Mouse (Mus musculus) limb, embryonic 11.5 days (tissue): ENCODE data around the gene Pagr1a. TPM values are rescaled to one million over a fixed set of nuclear protein-coding genes. Genes with fewer than 3 reads are reported as not detected.

Experiments used
- ATAC-seq: fragments of 200-750 bp; cut with Nextera tagmentation; 2 replicates; pipeline ENCODE4 v1.8.0; 2017; ENCODE audit warnings: low read depth; ENCODE audit not compliant: insufficient number of reproducible peaks, low FRiP score, low TSS enrichment
- DNase-seq: peaks from one replicate; pipeline ENCODE4 v3.0.0-alpha.2; 2015; ENCODE audit warnings: low spot score
- H3K27ac ChIP-seq: fragments of 300-500 bp; sonication (generic); replicated peaks from 2 replicates; pipeline ENCODE4 v1.5.1; 2014; ENCODE audit warnings: low read depth, mild to moderate bottlenecking, low read length
- H3K27me3 ChIP-seq: fragments of 300-500 bp; sonication (generic); 2 replicates; pipeline ENCODE4 v1.6.1; 2014; ENCODE audit warnings: mild to moderate bottlenecking, low read length, mixed read lengths; ENCODE audit not compliant: control insufficient read depth, insufficient read depth
- H3K36me3 ChIP-seq: fragments of 300-500 bp; sonication (generic); 2 replicates; pipeline ENCODE4 v1.6.1; 2014; ENCODE audit warnings: mild to moderate bottlenecking, low read length, moderate library complexity, mixed read lengths; ENCODE audit not compliant: control insufficient read depth, insufficient read depth
- H3K4me1 ChIP-seq: fragments of 300-500 bp; sonication (generic); 2 replicates; pipeline ENCODE4 v1.6.1; 2014; ENCODE audit warnings: low read length, mixed read lengths; ENCODE audit not compliant: control insufficient read depth, insufficient read depth
- H3K4me2 ChIP-seq: fragments of 300-500 bp; sonication (generic); 2 replicates; pipeline ENCODE4 v1.6.1; 2014; ENCODE audit warnings: low read depth, mild to moderate bottlenecking, moderate library complexity; ENCODE audit not compliant: severe bottlenecking
- H3K4me3 ChIP-seq: fragments of 300-500 bp; sonication (generic); 2 replicates; pipeline ENCODE4 v1.5.1; 2014; ENCODE audit warnings: low read depth, low read length
- H3K9ac ChIP-seq: fragments of 300-500 bp; sonication (generic); 2 replicates; pipeline ENCODE4 v1.6.1; 2014; ENCODE audit warnings: mild to moderate bottlenecking, low read length
- H3K9me3 ChIP-seq: fragments of 300-500 bp; sonication (generic); 2 replicates; pipeline ENCODE4 v1.6.1; 2016; ENCODE audit warnings: low read length; ENCODE audit not compliant: control insufficient read depth
- WGBS: fragments of 180-500 bp; shearing (Covaris S2); extraction: QIAGEN DNeasy Blood & Tissue Kit; methylation state at CpG from one replicate; pipeline ENCODE4 v1.1.7; 2014; 5-methylcytosine and 5-hydroxymethylcytosine counted together
- polyA plus RNA-seq: library from polyadenylated mRNA; unstranded; fragments of >200 nt; fragmentation: Nextera tagmentation; extraction: Ambion mirVana; gene quantifications from 2 replicates; pipeline ENCODE4 v1.2.1, GENCODE M21; 2014

Pagr1a gene
- polyA plus RNA-seq, 1 experiment from 2014 or later, result 59.5 TPM

DNA sequence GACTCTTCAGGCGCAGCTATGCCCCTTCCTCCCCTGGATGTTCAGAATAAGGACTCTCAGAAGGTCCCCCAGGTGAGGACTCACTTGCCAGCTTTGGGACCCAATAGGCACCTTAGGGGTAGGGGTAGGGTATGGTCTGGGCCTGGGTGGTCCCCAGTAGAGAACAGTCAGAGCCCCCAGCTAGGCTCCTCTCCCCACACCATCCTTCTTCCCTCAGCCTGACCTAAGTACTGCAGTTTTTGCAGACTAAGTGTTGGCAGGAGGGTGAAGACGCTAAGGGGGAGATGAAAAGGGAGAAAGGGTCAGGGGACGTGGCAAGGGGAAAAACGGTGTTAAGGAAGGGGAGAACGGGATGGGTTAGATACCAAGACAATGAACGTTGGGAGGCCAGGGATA, 796 bp upstream of the Pagr1a start:
- no peak overlapping the region for H3K4me3 ChIP-seq
- no peak overlapping the region for H3K4me2 ChIP-seq
- H3K4me1 ChIP-seq, result peaks cover 48% of the 10 kb centered on the region
- no peak overlapping the region for H3K9ac ChIP-seq
- H3K27ac ChIP-seq, result peak overlapping the region; percentile 24; the same call in 1 of the 2 replicates
- H3K9me3 ChIP-seq, result no peaks in the 10 kb centered on the region
- DNase-seq, result no peak
- H3K27me3 ChIP-seq, result no peaks in the 10 kb centered on the region
- peaks cover 13% of the 10 kb centered on the region for H3K36me3 ChIP-seq
- ATAC-seq, result no peak
- 54% methylated on average over 6 of the region's 6 CpGs for WGBS

- peak overlapping the region; percentile 64 for H3K4me3 ChIP-seq
These were observed 640 bp downstream of the Pagr1a start for GRCm38 (mm10) chr7:127016486-127016938.

DNA sequence TGATC, 869 bp downstream of the Pagr1a start, which contains the start of gene Pagr1b:
Gene Pagr1b (minus strand): TSS at position 4 of the 5 bp plus-strand sequence.
- Histone ChIP-seq H3K36me3 (peaks cover 4% of the 10 kb centered on the region; the same call in 1 of the 2 replicates), H3K4me3 (peak within 1 kb of the TSS; percentile 64), H3K27me3 (no peaks in the 10 kb centered on the region), H3K4me1 (peaks cover 34% of the 10 kb centered on the region), H3K9me3 (no peaks in the 10 kb centered on the region), H3K4me2 (peak within 1 kb of the TSS; percentile 82), H3K27ac (peak within 1 kb of the TSS; percentile 85), H3K9ac (peak within 1 kb of the TSS; percentile 86)
- no peak for ATAC-seq
- no peak for DNase-seq

More at GRCm38 (mm10) chr7:127016486-127016938, 640 bp downstream of the Pagr1a start:
- DNase-seq (no peak), ATAC-seq (peak; percentile 37; the same call in 1 of the 2 replicates)
- H3K27me3 ChIP-seq, result no peaks in the 10 kb centered on the region
- peaks cover 4% of the 10 kb centered on the region; the same call in 1 of the 2 replicates for H3K36me3 ChIP-seq
- H3K4me2 ChIP-seq, result peak overlapping the region; percentile 82
- under 1% methylated on average over 22 of the region's 22 CpGs for WGBS
- H3K27ac ChIP-seq, result peak overlapping the region; percentile 85
- peaks cover 35% of the 10 kb centered on the region for H3K4me1 ChIP-seq
- H3K9me3 ChIP-seq, result no peaks in the 10 kb centered on the region
- H3K9ac ChIP-seq, result peak overlapping the region; percentile 86

DNA sequence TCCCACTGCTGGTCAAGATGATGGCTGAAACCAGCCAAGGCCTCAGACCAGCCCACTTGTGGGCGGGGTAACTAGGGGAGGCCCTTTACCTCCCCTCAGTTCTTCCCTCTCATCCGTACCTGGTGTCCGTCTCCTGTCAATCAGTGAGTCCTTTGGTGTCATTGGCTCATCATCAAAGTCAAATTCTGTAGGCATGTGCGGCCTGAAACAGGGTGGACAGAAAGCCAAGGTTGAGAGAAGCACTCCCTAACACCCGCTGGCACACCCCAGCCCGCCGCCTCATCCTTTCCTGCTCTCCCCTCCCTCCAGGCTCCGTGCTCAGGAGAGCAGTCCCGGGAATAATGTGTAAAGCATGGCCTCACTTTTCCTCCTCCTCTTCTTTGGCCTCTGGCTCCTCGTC, 1.1 kb downstream of the Pagr1a start:
- Histone ChIP-seq H3K9ac (peak overlapping the region; percentile 86), H3K9me3 (no peaks in the 10 kb centered on the region), H3K27me3 (no peaks in the 10 kb centered on the region), H3K4me2 (peak overlapping the region; percentile 82), H3K4me3 (peak overlapping the region; percentile 64), H3K27ac (peak overlapping the region; percentile 85), H3K4me1 (peaks cover 32% of the 10 kb centered on the region), H3K36me3 (peaks cover 4% of the 10 kb centered on the region; the same call in 1 of the 2 replicates)
- 2% methylated on average over 10 of the region's 10 CpGs for WGBS
- ATAC-seq (no peak; the same call in 1 of the 2 replicates), DNase-seq (no peak)

GRCm38 (mm10) chr7:127014993-127015392, 2.2 kb downstream of the Pagr1a start:
- Histone ChIP-seq H3K4me3 (no peak overlapping the region), H3K27me3 (no peaks in the 10 kb centered on the region), H3K36me3 (peaks cover 4% of the 10 kb centered on the region; the same call in 1 of the 2 replicates), H3K4me2 (peak overlapping the region; percentile 82), H3K9ac (no peak overlapping the region), H3K27ac (no peak overlapping the region), H3K4me1 (peaks cover 23% of the 10 kb centered on the region), H3K9me3 (no peaks in the 10 kb centered on the region)
- WGBS, result 94% methylated on average over 12 of the region's 12 CpGs
- ATAC-seq (no peak), DNase-seq (no peak)

GRCm38 (mm10) chr7:127014320-127014719, 2.8 kb downstream of the Pagr1a start, which contains the start of gene Mvp:
Gene Mvp (minus strand): TSS chr7:127014621.
- peaks cover 16% of the 10 kb centered on the region; the same call in 1 of the 2 replicates for H3K4me1 ChIP-seq
- H3K4me3 ChIP-seq, result peak within 1 kb of the TSS; percentile 64
- H3K9me3 ChIP-seq, result no peaks in the 10 kb centered on the region
- no peaks in the 10 kb centered on the region for H3K27me3 ChIP-seq
- 0 out of 2 replicates have a peak within 1 kb of the TSS, but pooled peaks have one; percentile 86 for H3K9ac ChIP-seq
- DNase-seq, result peak; percentile 60
- H3K36me3 ChIP-seq, result peaks cover 4% of the 10 kb centered on the region; the same call in 1 of the 2 replicates
- no peak within 1 kb of the TSS for H3K27ac ChIP-seq
- no peak for ATAC-seq
- H3K4me2 ChIP-seq, result peak within 1 kb of the TSS; percentile 82
- 46% methylated on average over 11 of the region's 11 CpGs for WGBS

GRCm38 (mm10) chr7:127013385-127013784, 3.8 kb downstream of the Pagr1a start:
- Histone ChIP-seq H3K4me3 (no peak overlapping the region), H3K36me3 (peaks cover 4% of the 10 kb centered on the region; the same call in 1 of the 2 replicates), H3K4me2 (no peak overlapping the region), H3K27me3 (no peaks in the 10 kb centered on the region), H3K9me3 (no peaks in the 10 kb centered on the region), H3K4me1 (peaks cover 16% of the 10 kb centered on the region; the same call in 1 of the 2 replicates), H3K27ac (no peak overlapping the region), H3K9ac (no peak overlapping the region)
- WGBS, result 93% methylated on average over 6 of the region's 6 CpGs
- DNase-seq (no peak), ATAC-seq (no peak)

DNA sequence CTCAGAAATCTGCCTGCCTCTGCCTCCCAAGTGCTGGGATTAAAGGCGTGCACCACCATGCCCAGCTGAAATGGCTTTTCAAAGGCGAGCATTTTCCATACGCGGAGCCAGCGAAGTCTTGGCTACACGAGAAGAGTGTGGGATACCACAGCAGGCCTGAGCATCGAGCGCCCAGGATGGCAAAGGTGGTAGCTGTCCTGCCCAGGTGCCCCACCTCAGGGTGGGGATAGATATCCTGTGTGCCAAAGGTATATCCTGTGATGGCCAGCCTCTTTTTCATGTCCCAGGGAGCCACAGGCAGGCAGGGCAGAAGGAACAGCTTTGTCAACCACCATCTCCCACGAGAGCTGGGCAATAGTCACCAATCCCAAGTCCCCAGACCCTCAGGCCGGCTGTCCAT, 4.3 kb downstream of the Pagr1a start:
- no peak for DNase-seq
- peaks cover 4% of the 10 kb centered on the region; the same call in 1 of the 2 replicates for H3K36me3 ChIP-seq
- whole genome bisulfite sequencing, result 93% methylated on average over 10 of the region's 10 CpGs
- no peak overlapping the region for H3K9ac ChIP-seq
- no peak overlapping the region for H3K4me3 ChIP-seq
- peaks cover 16% of the 10 kb centered on the region; the same call in 1 of the 2 replicates for H3K4me1 ChIP-seq
- no peak overlapping the region for H3K4me2 ChIP-seq
- no peaks in the 10 kb centered on the region for H3K27me3 ChIP-seq
- no peak overlapping the region for H3K27ac ChIP-seq
- H3K9me3 ChIP-seq, result no peaks in the 10 kb centered on the region
- ATAC-seq, result no peak

- H3K27me3 ChIP-seq, result no peaks in the 10 kb centered on the region
- H3K9me3 ChIP-seq, result no peaks in the 10 kb centered on the region
- no peak overlapping the region for H3K9ac ChIP-seq
- ATAC-seq (no peak), DNase-seq (no peak)
- H3K36me3 ChIP-seq, result peaks cover 4% of the 10 kb centered on the region; the same call in 1 of the 2 replicates
- no peak overlapping the region for H3K4me2 ChIP-seq
- 90% methylated on average over 6 of the region's 6 CpGs for WGBS
- H3K4me3 ChIP-seq, result no peak overlapping the region
- H3K27ac ChIP-seq, result no peak overlapping the region
- H3K4me1 ChIP-seq, result peaks cover 16% of the 10 kb centered on the region; the same call in 1 of the 2 replicates
These were observed 4.8 kb downstream of the Pagr1a start for GRCm38 (mm10) chr7:127012374-127012773.
